Mouse (Mus musculus) heart, adult 2 months (tissue): Measurements from ENCODE around the gene Chst8.

Source experiments
- CTCF ChIP-seq: fragments of 200-600 bp; IDR thresholded peaks from 2 replicates; pipeline ENCODE4 v1.8.1; 2022; ENCODE audit warnings: antibody characterized with exemption, mild to moderate bottlenecking, moderate library complexity
- EP300 ChIP-seq: fragments of 200-500 bp; IDR thresholded peaks from 2 replicates; pipeline ENCODE4 v1.6.1; 2011; ENCODE audit warnings: low read depth, low read length, control low read depth; ENCODE audit not compliant: insufficient read depth
- POLR2A ChIP-seq: fragments of 200-500 bp; IDR thresholded peaks from 2 replicates; pipeline ENCODE4 v1.6.1; 2011; ENCODE audit warnings: mild to moderate bottlenecking, low read depth, low read length, control low read depth; ENCODE audit not compliant: insufficient read depth

- TF ChIP-seq CTCF: no peak
- no peak for TF ChIP-seq EP300
- TF ChIP-seq POLR2A: no peak
Observed at GRCm38 (mm10) chr7:34764250-34765148, 48.0 kb downstream of the Chst8 start.
